Mouse (Mus musculus) heart, postnatal 0 days (tissue): ENCODE data around the gene Upf3b.

Experiments used
- CTCF ChIP-seq: IDR thresholded peaks from 2 replicates; pipeline ENCODE4 v1.5.1; 2016; ENCODE audit warnings: antibody characterized with exemption, control low read depth, low read depth
- EP300 ChIP-seq: IDR thresholded peaks from 2 replicates; pipeline ENCODE4 v1.6.1; 2016; ENCODE audit warnings: antibody characterized with exemption, low read depth

- TF ChIP-seq CTCF (no peak), EP300 (no peak)
These were observed 25.7 kb downstream of the Upf3b start for GRCm38 (mm10) chrX:37084318-37084926.
